Mouse (Mus musculus) adipocyte (in vitro differentiated cells): ENCODE measurements around the gene Zbtb9.

Experiments used
- DNase-seq: peaks from one replicate; pipeline ENCODE4 v3.0.0-alpha.2; 2016; ENCODE audit warnings: low spot score

The Zbtb9 gene

GRCm38 (mm10) chr17:26947231-26948100 lies 25.5 kb upstream of the Zbtb9 start:
- DNase-seq: no peak

GRCm38 (mm10) chr17:26948316-26949050 lies 24.5 kb upstream of the Zbtb9 start:
- no peak for DNase-seq

GRCm38 (mm10) chr17:26949051-26949577 lies 23.9 kb upstream of the Zbtb9 start:
- no peak for DNase-seq

- no peak for DNase-seq
Observed at GRCm38 (mm10) chr17:26949866-26950265, 23.1 kb upstream of the Zbtb9 start.

- no peak for DNase-seq
Observed at GRCm38 (mm10) chr17:26950560-26951288, 22.2 kb upstream of the Zbtb9 start.

GRCm38 (mm10) chr17:26951406-26951805 lies 21.6 kb upstream of the Zbtb9 start:
- DNase-seq: no peak

GRCm38 (mm10) chr17:26951952-26952877 lies 20.8 kb upstream of the Zbtb9 start:
- no peak for DNase-seq

GRCm38 (mm10) chr17:26953201-26953600 lies 19.8 kb upstream of the Zbtb9 start:
- no peak for DNase-seq

- DNase-seq: no peak
Observed at GRCm38 (mm10) chr17:26953726-26954125, 19.2 kb upstream of the Zbtb9 start.

- DNase-seq: no peak
Observed at GRCm38 (mm10) chr17:26956309-26956708, 16.7 kb upstream of the Zbtb9 start.

- no peak for DNase-seq
Observed at GRCm38 (mm10) chr17:26956895-26957294, 16.1 kb upstream of the Zbtb9 start.

- no peak for DNase-seq
Observed at GRCm38 (mm10) chr17:26957872-26958271, 15.1 kb upstream of the Zbtb9 start.

GRCm38 (mm10) chr17:26958880-26959279 lies 14.1 kb upstream of the Zbtb9 start:
- no peak for DNase-seq

GRCm38 (mm10) chr17:26959815-26960214 lies 13.2 kb upstream of the Zbtb9 start:
- no peak for DNase-seq

GRCm38 (mm10) chr17:26961572-26962240 lies 11.3 kb upstream of the Zbtb9 start:
- no peak for DNase-seq

- no peak for DNase-seq
Observed at GRCm38 (mm10) chr17:26966993-26967392, 6.0 kb upstream of the Zbtb9 start.

- DNase-seq: no peak
Observed at GRCm38 (mm10) chr17:26967477-26967876, 5.5 kb upstream of the Zbtb9 start.

- no peak for DNase-seq
Observed at GRCm38 (mm10) chr17:26968200-26968611, 4.8 kb upstream of the Zbtb9 start.

GRCm38 (mm10) chr17:26969257-26969656 lies 3.7 kb upstream of the Zbtb9 start:
- DNase-seq: no peak

- no peak for DNase-seq
Observed at GRCm38 (mm10) chr17:26970221-26970620, 2.7 kb upstream of the Zbtb9 start.
